Mouse (Mus musculus): ENCODE data around the gene Eno3. TPM values are rescaled to one million over a fixed set of nuclear protein-coding genes. Genes with fewer than 3 reads are reported as not detected.

The Eno3 gene
- polyA plus RNA-seq, 1 experiment from 2014 or later: 71.5 TPM

DNA sequence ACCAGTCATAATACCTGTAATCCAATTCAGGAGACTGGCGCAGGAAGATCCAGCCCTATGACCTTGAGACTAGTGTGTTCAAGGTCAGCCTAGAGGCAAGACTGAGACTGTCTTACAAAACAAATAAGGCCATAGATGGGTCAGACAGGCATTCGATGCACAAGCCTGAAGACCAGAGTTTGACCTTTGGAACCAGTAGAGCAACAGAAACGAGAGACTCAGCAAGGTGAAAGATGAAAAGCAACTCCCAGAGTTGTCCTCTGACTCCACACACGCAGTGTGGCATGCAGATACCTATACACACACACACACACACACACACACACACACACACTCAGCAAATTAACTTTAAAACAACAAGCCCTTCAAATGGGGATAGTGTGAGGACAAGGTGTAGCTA, 30.1 kb upstream of the Eno3 start:
- 70% methylated on average over 4 of the region's 4 CpGs for WGBS
- no peaks in the 10 kb centered on the region for H3K9me3 ChIP-seq
- H3K27ac ChIP-seq: no peak overlapping the region
- no peak overlapping the region for H3K4me3 ChIP-seq
- H3K36me3 ChIP-seq: no peaks in the 10 kb centered on the region
- H3K4me1 ChIP-seq: no peaks in the 10 kb centered on the region
- no peak for ATAC-seq (ENCODE audit: insufficient number of reproducible peaks, low FRiP score, low TSS enrichment, low read depth)
- no peak overlapping the region for H3K4me2 ChIP-seq
- no peaks in the 10 kb centered on the region for H3K27me3 ChIP-seq
- H3K9ac ChIP-seq: no peak overlapping the region

GRCm38 (mm10) chr11:70628431-70628830, 28.6 kb upstream of the Eno3 start:
- no peak for ATAC-seq (ENCODE audit: insufficient number of reproducible peaks, low FRiP score, low TSS enrichment, low read depth)
- Histone ChIP-seq H3K9me3 (no peaks in the 10 kb centered on the region), H3K27ac (no peak overlapping the region), H3K4me2 (no peak overlapping the region), H3K27me3 (no peaks in the 10 kb centered on the region), H3K9ac (no peak overlapping the region), H3K4me3 (no peak overlapping the region), H3K36me3 (no peaks in the 10 kb centered on the region), H3K4me1 (no peaks in the 10 kb centered on the region)
- WGBS: 70% methylated on average over 2 of the region's 2 CpGs

GRCm38 (mm10) chr11:70629557-70629956, 27.4 kb upstream of the Eno3 start:
- no peaks in the 10 kb centered on the region for H3K4me1 ChIP-seq
- no peaks in the 10 kb centered on the region for H3K27me3 ChIP-seq
- H3K4me2 ChIP-seq: no peak overlapping the region
- no peak overlapping the region for H3K4me3 ChIP-seq
- 51% methylated on average over 5 of the region's 5 CpGs for WGBS
- no peak for ATAC-seq (ENCODE audit: insufficient number of reproducible peaks, low FRiP score, low TSS enrichment, low read depth)
- H3K36me3 ChIP-seq: no peaks in the 10 kb centered on the region
- no peak overlapping the region for H3K27ac ChIP-seq
- H3K9me3 ChIP-seq: no peaks in the 10 kb centered on the region
- H3K9ac ChIP-seq: no peak overlapping the region

DNA sequence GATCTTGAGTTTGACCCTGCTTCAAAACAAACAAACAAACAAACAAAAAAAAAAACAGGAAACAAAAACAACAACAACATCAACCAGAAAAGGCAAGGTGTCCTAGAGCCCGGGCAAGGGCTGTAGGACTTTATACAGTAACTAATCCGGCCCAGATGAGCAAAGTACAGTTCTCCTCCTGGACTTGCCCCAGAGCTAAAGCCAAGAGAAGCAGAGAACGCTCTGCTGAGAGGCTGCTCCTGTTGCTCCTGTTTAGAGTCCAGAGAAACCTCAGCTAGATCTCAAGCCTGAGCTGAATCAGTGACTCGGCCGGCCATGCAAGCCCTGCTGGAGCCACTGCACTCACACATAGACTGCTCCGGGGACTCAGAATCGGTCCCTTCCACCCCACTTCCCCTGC, 26.9 kb upstream of the Eno3 start:
- Histone ChIP-seq H3K27me3 (no peaks in the 10 kb centered on the region), H3K27ac (no peak overlapping the region), H3K4me1 (no peaks in the 10 kb centered on the region), H3K9me3 (no peaks in the 10 kb centered on the region), H3K4me3 (no peak overlapping the region), H3K9ac (no peak overlapping the region), H3K36me3 (no peaks in the 10 kb centered on the region), H3K4me2 (no peak overlapping the region)
- 69% methylated on average over 7 of the region's 7 CpGs for WGBS
- no peak for ATAC-seq (ENCODE audit: insufficient number of reproducible peaks, low FRiP score, low TSS enrichment, low read depth)

DNA sequence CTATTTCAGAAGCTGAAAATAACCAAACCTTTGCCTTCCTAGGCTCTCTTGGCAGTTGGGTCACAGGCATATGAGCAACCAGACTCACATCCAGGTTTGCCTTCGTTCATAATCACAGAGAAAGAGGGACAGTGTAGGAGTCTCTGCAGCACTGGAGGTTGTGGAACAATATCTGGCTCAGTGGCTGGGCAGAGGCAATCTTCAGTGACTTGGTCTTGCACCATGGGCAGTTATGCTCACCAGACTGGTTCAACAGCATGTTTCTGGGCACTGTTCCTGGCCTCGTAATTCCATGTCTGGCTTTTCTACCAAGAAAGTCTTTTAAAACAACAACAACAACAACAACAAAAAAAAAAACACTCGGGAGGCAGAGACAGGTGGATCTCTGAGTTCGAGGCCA, 21.4 kb upstream of the Eno3 start:
- no peaks in the 10 kb centered on the region for H3K4me1 ChIP-seq
- H3K9ac ChIP-seq: no peak overlapping the region
- no peak for ATAC-seq (ENCODE audit: insufficient number of reproducible peaks, low FRiP score, low TSS enrichment, low read depth)
- no peaks in the 10 kb centered on the region for H3K36me3 ChIP-seq
- 78% methylated on average over 4 of the region's 4 CpGs for WGBS
- no peaks in the 10 kb centered on the region for H3K9me3 ChIP-seq
- H3K27me3 ChIP-seq: no peaks in the 10 kb centered on the region
- no peak overlapping the region for H3K4me2 ChIP-seq
- no peak overlapping the region for H3K27ac ChIP-seq
- H3K4me3 ChIP-seq: no peak overlapping the region

DNA sequence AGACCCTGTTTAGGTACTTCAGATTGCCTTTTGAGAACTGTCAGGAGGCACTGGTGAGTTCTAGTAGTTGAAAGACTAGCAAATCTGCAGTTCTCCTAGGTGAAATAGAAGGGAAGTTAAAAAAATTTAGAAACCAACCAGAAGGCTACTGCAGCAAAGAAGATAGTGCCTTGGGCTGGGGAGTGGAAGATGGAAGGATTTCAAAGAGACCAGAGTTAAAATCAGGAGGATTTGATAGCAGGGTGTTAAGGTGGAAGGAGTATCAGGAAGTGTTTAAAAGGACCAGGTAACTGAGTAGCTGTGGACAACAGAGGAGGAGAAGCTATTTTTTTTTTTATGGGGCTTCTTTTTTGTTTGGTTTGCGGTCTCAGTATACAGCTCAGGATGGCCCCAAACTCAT, 19.2 kb upstream of the Eno3 start:
- ATAC-seq (ENCODE audit: insufficient number of reproducible peaks, low FRiP score, low TSS enrichment, low read depth): no peak
- WGBS: 96% methylated on average over 1 of the region's 1 CpGs
- H3K9ac ChIP-seq: no peak overlapping the region

DNA sequence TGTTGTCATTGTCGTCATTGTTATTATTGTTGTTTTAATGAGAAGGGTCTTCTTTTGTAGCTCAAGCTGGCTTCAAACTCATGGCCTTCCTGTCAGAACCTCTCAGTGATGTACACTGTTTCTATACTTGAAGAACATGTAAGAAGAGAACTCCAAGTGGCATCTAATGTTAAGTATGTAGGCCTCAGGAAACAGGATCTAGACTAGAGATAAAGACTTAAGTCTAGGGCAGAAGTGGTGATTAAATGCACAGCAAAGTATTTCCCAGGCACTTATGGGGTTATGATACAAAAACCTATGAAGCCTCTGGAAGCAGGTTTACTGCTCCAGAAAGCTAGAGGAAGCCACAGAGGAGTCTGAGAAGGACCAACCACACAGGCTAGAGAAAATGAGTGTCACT, 18.7 kb upstream of the Eno3 start:
- WGBS: 84% methylated on average over 1 of the region's 1 CpGs
- H3K36me3 ChIP-seq: peaks cover 6% of the 10 kb centered on the region
- no peak overlapping the region for H3K27ac ChIP-seq
- H3K4me1 ChIP-seq: no peaks in the 10 kb centered on the region
- no peak overlapping the region for H3K4me2 ChIP-seq
- no peak overlapping the region for H3K9ac ChIP-seq
- H3K9me3 ChIP-seq: no peaks in the 10 kb centered on the region
- ATAC-seq (ENCODE audit: insufficient number of reproducible peaks, low FRiP score, low TSS enrichment, low read depth): no peak
- H3K4me3 ChIP-seq: no peak overlapping the region
- no peaks in the 10 kb centered on the region for H3K27me3 ChIP-seq

More for the DNA sequence above, 19.2 kb upstream of the Eno3 start:
- no peaks in the 10 kb centered on the region for H3K4me1 ChIP-seq
- no peaks in the 10 kb centered on the region for H3K9me3 ChIP-seq
- H3K27ac ChIP-seq: no peak overlapping the region
- peaks cover under 1% of the 10 kb centered on the region; the same call in 1 of the 2 replicates for H3K36me3 ChIP-seq
- no peak overlapping the region for H3K4me2 ChIP-seq
- no peak overlapping the region for H3K4me3 ChIP-seq
- no peaks in the 10 kb centered on the region for H3K27me3 ChIP-seq

- H3K36me3 ChIP-seq: peaks cover 11% of the 10 kb centered on the region
- 48% methylated on average over 5 of the region's 5 CpGs for WGBS
- no peak within 1 kb of the TSS for H3K4me3 ChIP-seq
- H3K9me3 ChIP-seq: no peaks in the 10 kb centered on the region
- H3K9ac ChIP-seq: no peak within 1 kb of the TSS
- H3K4me2 ChIP-seq: no peak within 1 kb of the TSS
- no peak within 1 kb of the TSS for H3K27ac ChIP-seq
- no peaks in the 10 kb centered on the region for H3K4me1 ChIP-seq
- no peaks in the 10 kb centered on the region for H3K27me3 ChIP-seq
- no peak for ATAC-seq (ENCODE audit: insufficient number of reproducible peaks, low FRiP score, low TSS enrichment, low read depth)
These were observed 18.2 kb upstream of the Eno3 start, which contains the start of gene Gp1ba for GRCm38 (mm10) chr11:70638714-70639278. Gene Gp1ba, plus strand, starts transcription at chr11:70639122.

DNA sequence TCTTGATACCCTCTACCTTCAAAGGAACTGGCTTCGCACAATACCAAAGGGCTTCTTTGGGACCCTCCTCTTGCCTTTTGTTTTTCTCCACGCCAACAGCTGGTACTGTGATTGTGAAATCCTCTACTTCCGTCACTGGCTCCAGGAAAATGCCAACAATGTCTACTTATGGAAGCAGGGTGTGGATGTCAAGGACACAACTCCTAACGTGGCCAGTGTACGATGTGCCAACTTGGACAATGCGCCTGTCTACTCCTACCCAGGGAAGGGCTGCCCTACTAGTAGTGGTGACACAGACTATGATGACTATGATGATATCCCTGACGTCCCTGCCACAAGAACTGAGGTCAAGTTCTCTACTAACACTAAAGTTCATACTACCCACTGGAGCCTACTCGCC, 17.0 kb upstream of the Eno3 start:
- no peak for ATAC-seq (ENCODE audit: insufficient number of reproducible peaks, low FRiP score, low TSS enrichment, low read depth)
- Histone ChIP-seq H3K27me3 (no peaks in the 10 kb centered on the region), H3K9ac (no peak overlapping the region), H3K4me1 (no peaks in the 10 kb centered on the region), H3K4me2 (no peak overlapping the region), H3K9me3 (no peaks in the 10 kb centered on the region), H3K27ac (no peak overlapping the region), H3K36me3 (peaks cover 23% of the 10 kb centered on the region), H3K4me3 (no peak overlapping the region)
- 82% methylated on average over 8 of the region's 8 CpGs for WGBS

- WGBS: 71% methylated on average over 7 of the region's 7 CpGs
- Histone ChIP-seq H3K9ac (no peak overlapping the region), H3K4me3 (no peak overlapping the region), H3K4me1 (peaks cover 11% of the 10 kb centered on the region), H3K9me3 (no peaks in the 10 kb centered on the region), H3K27me3 (no peaks in the 10 kb centered on the region), H3K27ac (no peak overlapping the region), H3K36me3 (peaks cover 32% of the 10 kb centered on the region), H3K4me2 (no peak overlapping the region)
- no peak for ATAC-seq (ENCODE audit: insufficient number of reproducible peaks, low FRiP score, low TSS enrichment, low read depth)
These were observed 15.8 kb upstream of the Eno3 start for GRCm38 (mm10) chr11:70641241-70641640.

GRCm38 (mm10) chr11:70643051-70643450, 14.0 kb upstream of the Eno3 start:
- Histone ChIP-seq H3K4me3 (no peak overlapping the region), H3K4me2 (no peak overlapping the region), H3K4me1 (peaks cover 18% of the 10 kb centered on the region), H3K27ac (no peak overlapping the region), H3K36me3 (peaks cover 32% of the 10 kb centered on the region), H3K9ac (no peak overlapping the region), H3K27me3 (no peaks in the 10 kb centered on the region), H3K9me3 (no peaks in the 10 kb centered on the region)
- no peak for ATAC-seq (ENCODE audit: insufficient number of reproducible peaks, low FRiP score, low TSS enrichment, low read depth)
- WGBS: 93% methylated on average over 6 of the region's 6 CpGs

GRCm38 (mm10) chr11:70644564-70645103, 12.4 kb upstream of the Eno3 start:
- no peak for ATAC-seq (ENCODE audit: insufficient number of reproducible peaks, low FRiP score, low TSS enrichment, low read depth)
- Histone ChIP-seq H3K27ac (no peak overlapping the region), H3K4me3 (no peak overlapping the region)

More at GRCm38 (mm10) chr11:70644564-70645103, 12.4 kb upstream of the Eno3 start:
- H3K9me3 ChIP-seq: no peaks in the 10 kb centered on the region
- H3K4me2 ChIP-seq: no peak overlapping the region
- H3K9ac ChIP-seq: no peak overlapping the region
- H3K4me1 ChIP-seq: peaks cover 34% of the 10 kb centered on the region
- H3K27me3 ChIP-seq: no peaks in the 10 kb centered on the region
- peaks cover 46% of the 10 kb centered on the region for H3K36me3 ChIP-seq
- WGBS: 94% methylated on average over 8 of the region's 8 CpGs
